Comparison of ENCODE assay signal across 8 mouse cellular contexts in the genomic region with DNA sequence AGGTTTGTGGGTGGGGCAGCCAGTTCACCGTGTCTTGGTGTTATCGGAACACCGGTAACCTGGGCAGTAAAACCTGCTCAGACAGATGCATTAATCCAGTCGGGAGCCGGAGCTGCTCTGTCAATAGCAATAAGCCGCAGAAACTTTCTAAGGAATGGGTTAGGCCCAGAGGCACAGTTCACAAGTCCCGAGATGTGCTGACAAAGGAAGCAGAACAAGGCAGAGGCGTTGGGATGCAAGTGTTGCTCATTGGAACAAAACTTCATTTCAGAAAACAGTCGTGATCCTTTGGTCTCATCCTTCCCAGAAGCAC. TPM values are rescaled to one million over a fixed set of nuclear protein-coding genes. Genes with fewer than 3 reads are reported as not detected.
DNase-seq lines count a peak whose midpoint lies in the region; ATAC-seq and TF ChIP-seq lines count a peak whose summit lies in the region.

No protein-coding gene starts in this region.

- H3K9ac ChIP-seq in embryonic facial prominence, embryonic 14.5 days (ENCODE audit: low read depth, low read length): peak overlapping the region; percentile 83
- peak overlapping the region; percentile 83 for H3K9ac ChIP-seq in intestine, postnatal 0 days (ENCODE audit: low read depth, low read length)
- peak overlapping the region; percentile 80 for H3K9ac ChIP-seq in neural tube, embryonic 13.5 days

- H3K4me2 ChIP-seq in embryonic facial prominence, embryonic 14.5 days (ENCODE audit: low read depth, low read length): peak overlapping the region; percentile 95
- peak overlapping the region; percentile 91 for H3K4me2 ChIP-seq in intestine, postnatal 0 days (replicated peaks; ENCODE audit: low read depth)
- H3K4me2 ChIP-seq in neural tube, embryonic 13.5 days: peak overlapping the region; percentile 100

- TF ChIP-seq CTCF in lung, adult 2 months (IDR thresholded peaks at IDR 0.05; ENCODE audit: insufficient read depth, low read length): no peak
- TF ChIP-seq CTCF in intestine, postnatal 0 days (IDR thresholded peaks at IDR 0.05; ENCODE audit: low read depth): no peak

- no peaks in the 10 kb centered on the region; the same call in 1 of the 2 replicates for H3K4me1 ChIP-seq in lung, adult 2 months (ENCODE audit: control insufficient read depth, insufficient read depth, low read length)
- no peaks in the 10 kb centered on the region; the same call in 1 of the 2 replicates for H3K4me1 ChIP-seq in embryonic facial prominence, embryonic 14.5 days (ENCODE audit: control insufficient read depth, insufficient read depth, low read length)
- H3K4me1 ChIP-seq in intestine, postnatal 0 days (replicated peaks; ENCODE audit: control insufficient read depth, insufficient read depth, low read length): 0 out of 2 replicates have a peak, but pooled peaks cover 8% of the 10 kb centered on the region
- H3K4me1 ChIP-seq in neural tube, embryonic 13.5 days (replicated peaks): peaks cover 28% of the 10 kb centered on the region

- peak overlapping the region; percentile 66 for H3K27ac ChIP-seq in embryonic facial prominence, embryonic 14.5 days (replicated peaks; ENCODE audit: low read depth, low read length)
- peak overlapping the region; percentile 99 for H3K27ac ChIP-seq in intestine, postnatal 0 days (ENCODE audit: low read depth, low read length)
- H3K27ac ChIP-seq in neural tube, embryonic 13.5 days (replicated peaks): peak overlapping the region; percentile 61

- no peaks in the 10 kb centered on the region for H3K9me3 ChIP-seq in embryonic facial prominence, embryonic 14.5 days (ENCODE audit: control insufficient read depth, low read length)
- H3K9me3 ChIP-seq in intestine, postnatal 0 days (ENCODE audit: control insufficient read depth): no peaks in the 10 kb centered on the region
- no peaks in the 10 kb centered on the region for H3K9me3 ChIP-seq in neural tube, embryonic 13.5 days

- 4% methylated on average over 9 of the region's 9 CpGs for WGBS in lung, adult 2 months
- WGBS in embryonic facial prominence, embryonic 14.5 days: 6% methylated on average over 9 of the region's 9 CpGs
- 3% methylated on average over 9 of the region's 9 CpGs for WGBS in intestine, postnatal 0 days
- WGBS in neural tube, embryonic 13.5 days: 1% methylated on average over 9 of the region's 9 CpGs

- TF ChIP-seq POLR2A in lung, adult 2 months (IDR thresholded peaks at IDR 0.05; ENCODE audit: borderline replicate concordance, extremely low read depth, low read depth, low read length): no peak

- H3K4me3 ChIP-seq in lung, adult 2 months (replicated peaks; ENCODE audit: extremely low read depth, low read depth, low read length): peak overlapping the region; percentile 74
- peak overlapping the region; percentile 67 for H3K4me3 ChIP-seq in embryonic facial prominence, embryonic 14.5 days (ENCODE audit: low read depth, low read length)
- H3K4me3 ChIP-seq in intestine, postnatal 0 days (ENCODE audit: low read depth, low read length): peak overlapping the region; percentile 59
- H3K4me3 ChIP-seq in neural tube, embryonic 13.5 days: peak overlapping the region; percentile 65

- no peak for DNase-seq in lung, adult 2 months
- no peak for DNase-seq in lung, adult 18-20 months
- peak; percentile 63 for DNase-seq in embryonic facial prominence, embryonic 14.5 days (ENCODE audit: low spot score)
- no peak for DNase-seq in T-cell, adult 2 months (ENCODE audit: low spot score)
- DNase-seq in ovary, postnatal 14 days (ENCODE audit: low spot score): no peak
- no peak for DNase-seq in spleen, postnatal 10 days (ENCODE audit: low spot score in 2 of 2)

- no peaks in the 10 kb centered on the region for H3K36me3 ChIP-seq in embryonic facial prominence, embryonic 14.5 days (ENCODE audit: control insufficient read depth, insufficient read depth, low read length)
- H3K36me3 ChIP-seq in intestine, postnatal 0 days (ENCODE audit: control insufficient read depth, insufficient read depth): no peaks in the 10 kb centered on the region
- H3K36me3 ChIP-seq in neural tube, embryonic 13.5 days: no peaks in the 10 kb centered on the region

- 0 out of 2 replicates have a peak, but pooled peaks cover 18% of the 10 kb centered on the region for H3K27me3 ChIP-seq in embryonic facial prominence, embryonic 14.5 days (replicated peaks; ENCODE audit: control insufficient read depth, insufficient read depth, low read length)
- H3K27me3 ChIP-seq in intestine, postnatal 0 days (replicated peaks; ENCODE audit: control insufficient read depth, insufficient read depth, low read length): no peaks in the 10 kb centered on the region
- H3K27me3 ChIP-seq in neural tube, embryonic 13.5 days: peaks cover 14% of the 10 kb centered on the region

- peak; percentile 48 for ATAC-seq in embryonic facial prominence, embryonic 14.5 days (ENCODE audit: low read depth)
- no peak for ATAC-seq in intestine, postnatal 0 days
- ATAC-seq in neural tube, embryonic 13.5 days (ENCODE audit: low read depth): no peak; the same call in 1 of the 2 replicates

RNA-seq across cellular contexts. Expression of gene Lekr1, which starts 6.5 kb away (rescaled TPM):
- polyA plus RNA-seq in lung, adult 2 months (2012; rRNA removed): 0.75 and 1.3 TPM in 2 replicates
- polyA plus RNA-seq in embryonic facial prominence, embryonic 14.5 days (2014; fragmentation: Nextera tagmentation; extraction: Ambion mirVana): 8.0 and 8.9 TPM in 2 replicates
- 3.4 and 4.7 TPM in 2 replicates for polyA plus RNA-seq in intestine, postnatal 0 days (2015; fragmentation: Nextera tagmentation; extraction: Ambion mirVana)
- 6.4 and 7.8 TPM in 2 replicates for polyA plus RNA-seq in neural tube, embryonic 13.5 days (2015; fragmentation: Nextera tagmentation; extraction: Ambion mirVana)
